Mouse (Mus musculus) heart, postnatal 0 days (tissue): ENCODE results near the gene Slc25a12. TPM values are rescaled to one million over a fixed set of nuclear protein-coding genes. Genes with fewer than 3 reads are reported as not detected.

Experiments
- ATAC-seq: fragments of 200-750 bp; cut with Nextera tagmentation; 2 replicates; pipeline ENCODE4 v1.8.0; 2017; ENCODE audit warnings: low read depth, moderate number of reproducible peaks, moderate library complexity; ENCODE audit not compliant: insufficient read depth
- DNase-seq: peaks from one replicate; pipeline ENCODE4 v3.0.0-alpha.2; 2016; ENCODE audit warnings: low spot score
- H3K27ac ChIP-seq: fragments of 300-500 bp; sonication (generic); 2 replicates; pipeline ENCODE4 v1.5.1; 2014; ENCODE audit warnings: low read depth, mild to moderate bottlenecking
- H3K27me3 ChIP-seq: fragments of 300-500 bp; sonication (generic); 2 replicates; pipeline ENCODE4 v1.6.1; 2014; ENCODE audit warnings: low read length, mixed read lengths; ENCODE audit not compliant: control insufficient read depth, insufficient read depth
- H3K36me3 ChIP-seq: fragments of 300-500 bp; sonication (generic); replicated peaks from 2 replicates; pipeline ENCODE4 v1.6.1; 2014; ENCODE audit warnings: low read length, mixed read lengths; ENCODE audit not compliant: control insufficient read depth, insufficient read depth
- H3K4me1 ChIP-seq: fragments of 300-500 bp; sonication (generic); 2 replicates; pipeline ENCODE4 v1.6.1; 2014; ENCODE audit warnings: antibody characterized with exemption; ENCODE audit not compliant: control insufficient read depth, insufficient read depth
- H3K4me2 ChIP-seq: fragments of 300-500 bp; sonication (generic); 2 replicates; pipeline ENCODE4 v1.6.1; 2014; ENCODE audit warnings: low read depth, mild to moderate bottlenecking, low read length, moderate library complexity
- H3K4me3 ChIP-seq: fragments of 300-500 bp; sonication (generic); 2 replicates; pipeline ENCODE4 v1.5.1; 2014; ENCODE audit warnings: low read depth, low read length
- H3K9ac ChIP-seq: fragments of 300-500 bp; sonication (generic); replicated peaks from 2 replicates; pipeline ENCODE4 v1.6.1; 2014; ENCODE audit warnings: low read depth, low read length, mixed read lengths
- H3K9me3 ChIP-seq: fragments of 300-500 bp; sonication (generic); replicated peaks from 2 replicates; pipeline ENCODE4 v1.6.1; 2016; ENCODE audit warnings: low read length; ENCODE audit not compliant: control insufficient read depth
- CTCF ChIP-seq: IDR thresholded peaks from 2 replicates; pipeline ENCODE4 v1.5.1; 2016; ENCODE audit warnings: antibody characterized with exemption, control low read depth, low read depth
- EP300 ChIP-seq: IDR thresholded peaks from 2 replicates; pipeline ENCODE4 v1.6.1; 2016; ENCODE audit warnings: antibody characterized with exemption, low read depth
- WGBS: fragments of 180-500 bp; shearing (Covaris S2); extraction: QIAGEN DNeasy Blood & Tissue Kit; methylation state at CpG from one replicate; pipeline ENCODE4 v1.1.7; 2014; 5-methylcytosine and 5-hydroxymethylcytosine counted together
- polyA plus RNA-seq: library from polyadenylated mRNA; unstranded; fragments of >200 nt; fragmentation: Nextera tagmentation; extraction: Ambion mirVana; gene quantifications from 2 replicates; pipeline ENCODE4 v1.2.1, GENCODE M21; 2015
- total RNA-seq: library from RNA; depleted of rRNA; stranded (reverse); fragments of >200 nt; gene quantifications from 2 replicates; pipeline ENCODE4 v1.2.3, GENCODE M21; 2014; ENCODE audit warnings: low replicate concordance

The Slc25a12 gene
- total and polyA plus RNA-seq, 2 experiments from 2014 or later: 155 to 159 TPM

DNA sequence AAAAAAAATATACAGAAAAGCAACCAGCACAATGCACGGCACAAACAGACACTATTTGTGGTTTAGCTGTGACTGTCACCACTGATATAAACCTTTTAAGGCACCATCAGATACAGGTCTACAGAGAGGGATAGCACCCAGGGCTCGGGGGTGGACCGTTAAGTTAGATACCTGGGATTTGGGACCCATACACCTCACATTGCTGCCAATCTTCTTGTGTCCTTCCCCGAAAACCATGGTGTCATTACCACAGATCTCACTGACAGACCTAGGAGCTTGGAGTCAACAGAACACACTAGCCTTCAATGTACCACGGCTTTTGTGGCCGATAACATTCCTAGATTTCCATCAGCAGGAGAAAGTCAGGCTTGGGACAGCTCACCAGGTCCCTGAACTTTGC, 30.9 kb downstream of the Slc25a12 start:
- H3K36me3 ChIP-seq: peaks cover 32% of the 10 kb centered on the region
- ATAC-seq (no peak), DNase-seq (no peak)
- no peak overlapping the region for H3K4me2 ChIP-seq
- no peaks in the 10 kb centered on the region for H3K27me3 ChIP-seq
- TF ChIP-seq EP300: no peak
- TF ChIP-seq CTCF: no peak
- 83% methylated on average over 6 of the region's 6 CpGs for WGBS
- H3K9me3 ChIP-seq: no peaks in the 10 kb centered on the region
- no peak overlapping the region for H3K4me3 ChIP-seq
- H3K4me1 ChIP-seq: peaks cover 12% of the 10 kb centered on the region; the same call in 1 of the 2 replicates
- H3K9ac ChIP-seq: no peak overlapping the region
- H3K27ac ChIP-seq: no peak overlapping the region

DNA sequence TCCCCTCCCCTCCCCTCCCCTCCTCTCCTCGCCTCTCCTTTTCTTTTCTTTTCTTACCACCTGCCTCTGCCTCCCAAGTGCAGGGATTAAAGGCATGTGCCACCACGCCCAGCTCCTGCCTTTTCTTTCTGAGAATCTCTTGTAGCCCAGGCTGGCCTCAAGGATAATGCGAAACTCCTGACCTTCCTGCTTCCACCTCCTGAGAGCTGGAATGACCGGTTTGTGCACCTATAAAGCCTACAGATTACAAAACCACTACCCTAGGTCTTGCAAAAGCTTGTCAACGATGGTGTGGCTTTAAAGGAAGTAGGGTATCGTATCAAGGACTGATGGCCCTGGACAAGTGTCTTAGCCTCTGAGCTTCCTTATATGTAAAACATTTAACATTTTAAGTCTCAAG, 31.3 kb downstream of the Slc25a12 start:
- Histone ChIP-seq H3K27me3 (no peaks in the 10 kb centered on the region), H3K36me3 (peaks cover 36% of the 10 kb centered on the region), H3K4me1 (peaks cover 12% of the 10 kb centered on the region; the same call in 1 of the 2 replicates), H3K9ac (no peak overlapping the region), H3K9me3 (no peaks in the 10 kb centered on the region), H3K4me2 (no peak overlapping the region), H3K27ac (no peak overlapping the region), H3K4me3 (no peak overlapping the region)
- DNase-seq (no peak), ATAC-seq (no peak)
- TF ChIP-seq CTCF (no peak), EP300 (no peak)
- WGBS: 86% methylated on average over 5 of the region's 6 CpGs

DNA sequence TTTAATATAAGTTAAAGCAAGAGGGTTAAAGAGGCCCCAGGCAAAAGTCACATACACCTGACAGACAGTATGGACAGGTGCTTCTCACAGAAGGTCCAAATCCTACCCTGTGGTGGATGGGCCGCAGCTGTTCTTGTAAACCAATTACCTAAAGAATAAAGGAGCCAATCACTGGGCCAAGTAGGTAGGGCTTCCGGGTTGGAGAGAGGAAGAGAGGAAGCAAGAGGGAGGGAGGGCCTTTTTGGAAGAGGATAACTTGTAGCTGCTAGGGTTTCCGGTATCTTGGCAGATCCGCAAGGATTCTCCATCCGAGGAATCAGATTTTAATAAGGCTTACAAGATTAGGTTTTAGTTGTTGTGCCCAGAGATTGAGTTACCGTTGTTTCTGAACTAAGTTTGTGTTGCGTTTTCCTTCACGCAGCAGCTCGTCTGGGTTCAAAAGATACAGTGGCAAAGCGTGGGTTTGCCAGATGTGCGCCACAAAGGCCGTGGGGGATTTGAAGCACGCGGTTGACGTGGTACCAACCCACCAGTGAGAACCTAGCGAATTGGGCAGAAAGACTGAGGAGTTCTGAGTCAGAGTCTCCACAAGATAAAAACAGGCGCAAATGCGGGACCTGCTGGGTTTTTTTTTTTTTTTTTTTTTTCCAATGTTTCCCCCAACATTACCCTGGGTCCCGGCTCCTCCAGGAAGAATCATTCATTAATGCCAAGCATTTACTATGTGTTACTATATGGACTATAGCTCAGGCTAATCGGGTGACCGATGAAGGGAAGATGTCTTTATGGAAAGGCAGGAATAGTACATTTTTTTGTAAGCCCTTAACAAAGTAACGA, 33.3 kb downstream of the Slc25a12 start:
- ATAC-seq: no peak
- Histone ChIP-seq H3K27ac (no peak overlapping the region), H3K4me1 (0 out of 2 replicates have a peak, but pooled peaks cover under 1% of the 10 kb centered on the region), H3K9ac (no peak overlapping the region), H3K27me3 (no peaks in the 10 kb centered on the region), H3K4me3 (no peak overlapping the region), H3K4me2 (no peak overlapping the region), H3K36me3 (peaks cover 55% of the 10 kb centered on the region), H3K9me3 (no peaks in the 10 kb centered on the region)
- no peak for DNase-seq
- WGBS: 89% methylated on average over 22 of the region's 22 CpGs
- TF ChIP-seq EP300 (no peak), CTCF (no peak)

DNA sequence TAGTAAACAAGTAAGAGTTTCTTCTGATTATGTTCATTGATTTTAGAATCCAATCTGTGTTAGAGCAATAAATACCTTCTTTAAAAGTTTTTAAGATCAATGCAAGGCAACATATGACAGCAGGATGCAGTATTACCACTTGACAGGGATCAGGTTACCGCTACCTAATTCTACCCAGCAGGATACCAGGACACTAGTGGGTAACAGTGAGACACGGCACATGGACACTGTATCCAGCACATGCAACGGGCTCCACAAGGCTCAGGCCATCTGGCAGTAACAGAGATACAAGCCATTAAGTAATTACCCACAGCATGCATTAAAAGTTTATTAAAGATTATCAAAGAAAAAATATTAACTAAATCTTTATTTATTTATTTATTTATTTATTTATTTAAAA, 37.8 kb downstream of the Slc25a12 start:
- TF ChIP-seq EP300 (no peak), CTCF (no peak)

DNA sequence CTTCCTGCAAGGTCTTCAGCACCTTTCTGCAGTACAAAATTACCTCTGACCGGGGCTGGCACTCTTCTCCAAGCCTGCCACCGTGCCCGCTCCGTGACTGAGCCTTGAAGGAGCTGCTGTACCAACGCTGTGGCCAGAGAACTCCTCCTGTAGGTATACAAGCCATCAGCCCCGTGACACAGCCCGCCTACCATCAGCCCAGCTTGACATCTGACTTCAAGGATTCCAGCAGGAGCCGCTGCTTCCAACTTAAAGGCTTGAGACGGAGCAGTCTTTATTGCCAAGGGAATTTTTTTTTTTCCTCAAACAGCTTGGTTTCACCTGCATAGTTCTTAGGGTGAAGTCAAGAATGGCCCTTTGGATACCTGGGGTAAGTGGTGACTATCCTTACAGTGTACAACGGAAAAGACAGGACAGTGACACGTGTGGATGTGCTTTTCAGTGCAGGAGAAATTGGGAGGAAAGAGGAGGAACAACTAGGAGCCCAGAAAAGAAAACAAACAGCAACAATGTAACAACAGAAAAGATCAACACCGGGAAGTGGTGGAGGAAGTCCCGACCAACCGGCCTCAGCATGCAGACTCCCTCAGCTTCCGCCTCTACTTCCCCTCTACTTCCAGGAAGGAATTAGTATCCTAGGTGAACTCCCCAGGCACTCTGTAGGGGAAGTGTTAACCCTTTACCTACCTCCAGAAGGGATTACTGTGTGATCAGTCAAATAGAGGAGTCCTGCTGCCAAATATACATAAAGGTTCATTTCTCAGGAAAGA, 39.0 kb downstream of the Slc25a12 start:
- no peak overlapping the region for H3K4me3 ChIP-seq
- no peaks in the 10 kb centered on the region for H3K4me1 ChIP-seq
- WGBS: 56% methylated on average over 15 of the region's 15 CpGs
- TF ChIP-seq CTCF (no peak), EP300 (no peak)
- ATAC-seq (no peak), DNase-seq (no peak)
- H3K4me2 ChIP-seq: no peak overlapping the region
- H3K36me3 ChIP-seq: peaks cover 58% of the 10 kb centered on the region
- no peaks in the 10 kb centered on the region for H3K9me3 ChIP-seq
- no peak overlapping the region for H3K27ac ChIP-seq
- no peak overlapping the region for H3K9ac ChIP-seq
- no peaks in the 10 kb centered on the region for H3K27me3 ChIP-seq

More for the DNA sequence above, 37.8 kb downstream of the Slc25a12 start:
- Histone ChIP-seq H3K4me3 (no peak overlapping the region), H3K9ac (no peak overlapping the region), H3K4me2 (no peak overlapping the region), H3K9me3 (no peaks in the 10 kb centered on the region), H3K27ac (no peak overlapping the region), H3K4me1 (no peaks in the 10 kb centered on the region), H3K36me3 (peaks cover 55% of the 10 kb centered on the region), H3K27me3 (no peaks in the 10 kb centered on the region)
- no peak for ATAC-seq
- WGBS: 92% methylated on average over 3 of the region's 3 CpGs
- DNase-seq: no peak
